Mouse (Mus musculus): Measurements from ENCODE around the gene Sult1e1.

Sult1e1 gene

GRCm38 (mm10) chr5:87591494-87591893 is at the start of gene Sult1e1:
TSS of gene Sult1e1 (minus strand) at chr5:87591594.
- in situ Hi-C loops (cut with MboI, MseI), result no loop called here

- in situ Hi-C loops (cut with MboI, MseI), result no loop called here
Observed at GRCm38 (mm10) chr5:87622681-87623080, 31.3 kb upstream of the Sult1e1 start.

DNA sequence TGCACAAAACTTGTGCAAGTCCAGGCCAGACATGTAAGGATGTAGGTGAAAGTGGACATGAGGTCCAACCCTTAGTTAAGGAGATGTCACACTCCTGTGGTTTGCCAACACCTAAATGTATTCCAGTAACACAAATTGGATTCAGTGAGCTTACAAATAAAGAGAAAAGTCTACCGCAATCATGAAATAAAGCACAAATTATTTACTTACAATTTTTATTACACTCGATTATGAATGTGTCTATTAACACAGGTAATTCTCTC is 23.7 kb upstream of the Sult1e1 start:
- in situ Hi-C loops (cut with MboI, MseI), result no loop called here

GRCm38 (mm10) chr5:87614364-87615127 is 23.2 kb upstream of the Sult1e1 start:
- in situ Hi-C loops (cut with MboI, MseI), result no loop called here

- in situ Hi-C loops (cut with MboI, MseI), result no loop called here
Observed at GRCm38 (mm10) chr5:87601018-87601417, 9.6 kb upstream of the Sult1e1 start.

- in situ Hi-C loops (cut with MboI, MseI), result no loop called here
Observed at GRCm38 (mm10) chr5:87597891-87598290, 6.5 kb upstream of the Sult1e1 start.

DNA sequence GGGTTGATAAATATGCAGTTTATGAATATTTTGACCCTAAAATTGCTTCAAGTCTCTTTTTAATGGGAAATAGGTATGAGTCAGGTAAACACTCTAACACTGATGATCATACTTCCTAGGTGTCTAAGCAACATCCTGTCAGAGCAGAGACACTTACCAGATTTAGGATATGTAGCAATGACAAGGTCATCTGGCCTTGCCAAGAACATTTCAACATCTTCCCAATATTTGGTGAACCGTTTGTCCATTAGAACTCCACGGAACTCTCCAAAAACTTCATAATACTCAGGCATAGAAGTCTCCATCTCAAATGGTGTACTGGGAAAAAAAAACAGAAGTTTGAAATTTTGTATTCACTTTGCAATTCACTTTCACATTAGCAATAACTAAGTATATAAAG is 1.5 kb downstream of the Sult1e1 start:
- in situ Hi-C loops (cut with MboI, MseI), result no loop called here

DNA sequence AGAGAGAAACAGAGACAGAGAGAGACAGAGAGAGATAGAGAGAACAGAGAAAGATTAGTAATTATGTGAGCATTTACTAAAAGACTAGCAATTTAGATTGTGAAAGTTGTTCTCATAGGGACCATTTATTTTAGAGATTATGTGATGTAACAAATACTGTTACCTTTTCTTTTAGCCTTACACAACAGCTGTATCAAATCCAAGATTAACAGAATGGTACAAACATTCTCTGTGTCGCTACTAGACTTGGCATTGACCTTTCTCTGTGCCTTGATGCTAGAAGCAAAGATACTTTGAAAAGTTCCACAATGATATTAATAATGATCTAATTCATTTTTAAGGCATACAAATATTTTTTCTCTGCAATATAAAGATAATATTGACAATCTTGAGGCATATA is 11.0 kb downstream of the Sult1e1 start:
- in situ Hi-C loops (cut with MboI, MseI), result no loop called here

DNA sequence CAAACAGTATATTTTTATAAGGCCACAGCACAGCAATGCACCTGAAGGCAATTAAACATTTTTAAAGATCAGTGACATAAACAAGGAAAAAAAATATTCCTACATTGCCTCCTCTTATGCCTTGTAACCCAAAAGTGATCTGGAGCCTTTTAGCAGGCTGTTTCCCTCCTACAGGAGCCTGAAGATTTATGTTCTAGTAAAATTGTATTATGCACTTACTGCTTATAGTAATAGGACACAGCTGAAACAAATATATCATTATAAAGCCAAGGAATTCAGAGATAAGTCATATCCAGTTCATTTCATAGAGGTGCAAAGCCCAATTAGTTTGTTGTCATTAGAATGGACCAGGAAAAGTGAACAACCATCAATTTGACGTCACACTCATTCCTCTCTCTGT is 17.2 kb downstream of the Sult1e1 start:
- in situ Hi-C loops (cut with MboI, MseI), result no loop called here

DNA sequence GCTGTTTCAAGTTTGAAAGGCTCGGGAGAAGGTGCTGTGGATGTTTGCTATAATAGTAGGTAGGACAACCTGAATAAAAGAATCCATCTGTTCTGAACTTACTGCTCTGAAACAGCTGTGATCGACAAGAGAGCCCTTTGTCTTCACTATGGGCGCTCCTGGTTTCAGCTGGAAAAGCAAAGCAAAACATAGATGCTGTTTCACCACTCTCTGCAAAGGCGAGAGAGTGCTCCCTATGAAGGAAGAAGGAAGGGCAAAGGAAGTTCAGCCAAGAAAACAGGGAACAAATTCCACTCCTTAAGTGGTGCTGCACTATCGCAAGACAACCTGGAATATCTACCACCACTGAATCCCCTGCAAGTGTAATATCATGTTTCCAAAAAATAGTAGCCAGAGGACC is 17.9 kb downstream of the Sult1e1 start:
- in situ Hi-C loops (cut with MboI, MseI), result no loop called here

DNA sequence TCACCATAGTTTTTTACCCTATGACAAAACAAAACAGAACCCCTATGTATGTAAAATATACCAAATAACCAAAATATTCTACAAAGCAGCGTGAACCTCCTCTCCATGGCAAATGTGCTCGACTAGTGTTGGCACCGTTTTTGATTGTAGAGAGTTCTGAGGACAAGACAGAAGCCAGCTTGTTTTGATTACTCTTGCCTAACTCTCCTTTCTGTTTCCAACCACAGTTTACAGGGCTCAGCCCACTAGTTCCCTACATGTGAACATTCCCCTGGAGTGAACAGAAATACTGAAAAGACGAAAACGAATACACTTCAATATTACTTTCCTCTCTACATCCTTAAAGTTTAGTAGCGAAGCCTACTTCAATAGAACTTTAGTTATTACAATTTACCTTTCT is 18.6 kb downstream of the Sult1e1 start:
- in situ Hi-C loops (cut with MboI, MseI), result no loop called here

GRCm38 (mm10) chr5:87568845-87569244 is 22.5 kb downstream of the Sult1e1 start, which contains the start of gene Sult1d1:
TSS of gene Sult1d1 (minus strand) at chr5:87569027.
- in situ Hi-C loops (cut with MboI, MseI), result no loop called here

GRCm38 (mm10) chr5:87567306-87567705 is 24.1 kb downstream of the Sult1e1 start:
- in situ Hi-C loops (cut with MboI, MseI), result no loop called here

- in situ Hi-C loops (cut with MboI, MseI), result no loop called here
Observed at GRCm38 (mm10) chr5:87562966-87563365, 28.4 kb downstream of the Sult1e1 start.

DNA sequence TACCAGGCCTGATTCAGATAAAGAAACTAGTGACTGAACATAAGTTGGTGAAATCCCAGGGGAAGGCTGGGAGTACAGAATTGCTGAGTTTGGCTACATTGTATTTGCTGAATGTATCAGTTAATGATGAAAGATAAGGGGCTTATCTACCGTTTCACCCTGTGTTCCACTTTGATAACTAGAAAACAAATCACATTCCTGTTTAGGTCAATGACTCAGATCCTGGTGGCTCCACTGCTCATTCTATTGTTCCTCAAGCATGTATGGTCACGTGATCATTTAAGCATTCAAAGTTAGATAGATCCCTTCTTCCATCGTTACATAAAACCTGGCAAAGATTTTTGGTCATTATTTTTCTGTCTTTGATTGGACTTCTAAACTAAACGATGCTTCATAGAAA is 28.9 kb downstream of the Sult1e1 start:
- in situ Hi-C loops (cut with MboI, MseI), result no loop called here

- in situ Hi-C loops (cut with MboI, MseI), result no loop called here
Observed at GRCm38 (mm10) chr5:87560145-87560544, 31.2 kb downstream of the Sult1e1 start.

GRCm38 (mm10) chr5:87550935-87551334 is 40.5 kb downstream of the Sult1e1 start:
- in situ Hi-C loops (cut with MboI, MseI), result loop anchor here (10.0 kb wide), 1 partner anchor 696 kb away; no protein-coding TSS in a partner anchor

GRCm38 (mm10) chr5:87538111-87538510 is 53.3 kb downstream of the Sult1e1 start, which contains the start of gene Sult1b1:
TSS of gene Sult1b1 (minus strand) at chr5:87538195.
- in situ Hi-C loops (cut with MboI, MseI), result no loop called here

DNA sequence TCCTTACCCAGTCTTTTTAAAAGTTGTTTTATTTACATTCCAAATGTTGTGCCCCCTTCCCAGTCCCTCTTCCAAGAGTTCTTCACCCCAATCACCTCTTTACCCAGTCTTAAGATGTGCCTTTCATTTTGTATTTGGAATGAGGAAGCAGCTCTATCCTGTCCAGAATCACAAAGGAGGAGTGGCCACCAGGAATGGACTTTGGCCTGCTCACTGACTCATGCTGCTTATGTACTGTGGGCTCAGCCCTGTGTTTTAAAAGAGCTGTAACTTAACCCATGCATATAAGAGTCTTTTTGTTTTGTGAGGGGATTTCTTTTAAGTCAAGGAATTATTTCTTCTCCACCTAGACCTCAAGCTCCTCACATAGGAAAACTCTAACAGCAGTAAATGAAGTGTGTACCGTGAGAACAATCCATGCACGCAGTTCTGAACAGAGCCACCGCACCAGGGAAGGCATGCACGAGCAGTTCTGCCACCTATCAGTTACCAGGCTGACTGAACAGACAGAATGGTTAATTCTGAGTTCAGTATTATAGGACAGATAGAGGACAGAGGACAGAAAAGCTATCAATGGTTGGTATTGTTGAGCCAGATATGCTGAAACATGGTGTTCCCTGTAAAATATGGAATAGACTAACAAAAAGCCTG is 55.3 kb downstream of the Sult1e1 start:
- in situ Hi-C loops (cut with MboI, MseI), result no loop called here

DNA sequence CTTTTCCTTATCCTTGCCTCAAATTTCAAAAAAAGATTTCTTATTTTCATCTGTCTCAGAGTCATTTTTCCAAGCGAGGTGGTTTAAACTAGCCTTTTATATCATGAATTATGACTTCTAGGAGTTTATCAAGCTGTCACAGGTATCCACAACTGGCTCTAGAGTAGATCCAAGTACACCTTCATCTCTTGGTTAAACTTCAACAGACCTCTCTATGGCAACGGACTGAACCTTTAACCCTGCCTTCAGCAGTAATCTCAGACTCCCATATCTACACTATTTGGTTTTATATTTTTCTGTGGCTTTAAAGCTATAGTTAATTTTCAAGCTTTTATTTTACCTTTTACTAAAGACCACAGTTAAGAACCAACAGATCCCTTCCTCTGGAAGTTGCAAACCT is 59.1 kb downstream of the Sult1e1 start:
- in situ Hi-C loops (cut with MboI, MseI), result no loop called here
